Mouse (Mus musculus) left cerebral cortex, adult 2 months (tissue): ENCODE results near the gene Dcaf1. TPM values are rescaled to one million over a fixed set of nuclear protein-coding genes. Genes with fewer than 3 reads are reported as not detected.

Source experiments
- DNase-seq, 2 experiments: peaks; one replicate each; pipeline ENCODE4 v3.0.0; 2021 to 2022; ENCODE audit warnings: low spot score in 2 of 2, mixed read lengths in 1 of 2; ENCODE audit errors: extremely low spot score in 1 of 2
- H3K27ac ChIP-seq: fragments of 200-600 bp; 2 replicates; pipeline ENCODE4 v1.8.1; 2022
- H3K4me3 ChIP-seq: fragments of 200-600 bp; 2 replicates; pipeline ENCODE4 v1.8.1; 2022
- CTCF ChIP-seq: fragments of 200-600 bp; IDR thresholded peaks from 2 replicates; pipeline ENCODE4 v1.8.1; 2022; ENCODE audit warnings: antibody characterized with exemption, mild to moderate bottlenecking, moderate library complexity
- intact Hi-C: fragments of 180-260 bp; cut with DNase I; formaldehyde crosslinking; loops from one replicate; pipeline ENCODE4 v1.15.1; 2025
- total RNA-seq, 2 experiments: library from RNA; stranded (reverse); gene quantifications; 2 replicates each; pipeline ENCODE4 v1.2.3; 2021

The Dcaf1 gene
- total RNA-seq, 2 experiments from 2014 or later = 31.7 to 38.1 TPM

DNA sequence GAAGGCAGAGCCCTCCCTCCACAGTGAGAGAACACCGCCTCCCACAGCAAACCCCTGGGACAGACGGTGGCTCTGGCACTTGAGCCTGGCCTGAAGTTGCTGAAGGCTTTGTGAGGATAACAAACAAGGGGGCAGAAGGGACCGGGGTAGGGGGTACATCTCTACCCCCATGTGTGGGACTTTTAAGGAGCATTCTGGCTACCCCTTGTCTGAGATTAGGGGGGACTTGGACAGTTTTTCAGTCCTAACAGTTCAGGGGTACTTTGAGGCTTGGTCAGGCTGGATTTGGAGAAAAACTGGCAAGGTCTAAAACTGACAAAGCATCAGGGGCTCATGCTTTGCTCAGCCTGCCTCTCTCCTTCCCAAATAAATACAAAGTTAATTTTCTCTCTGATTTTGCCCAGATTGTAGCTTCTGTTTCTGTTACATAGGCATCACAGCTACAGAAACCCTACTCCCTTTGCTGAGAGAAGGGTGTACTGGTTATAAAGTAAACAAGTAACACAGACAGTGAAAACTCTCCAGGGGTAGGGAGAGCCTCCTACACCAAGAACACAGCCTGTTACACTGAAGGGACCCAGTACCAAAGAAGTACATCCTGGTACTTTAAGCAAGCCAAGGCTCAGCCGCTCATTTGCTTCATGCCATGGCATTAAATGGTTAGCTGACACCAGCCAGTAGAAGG, 59.5 kb downstream of the Dcaf1 start:
- no peak for TF ChIP-seq CTCF
- Histone ChIP-seq H3K27ac (0 out of 2 replicates have a peak overlapping the region, but pooled peaks have one; percentile 15), H3K4me3 (no peak overlapping the region)
- no peak for DNase-seq
- intact Hi-C loops = loop anchor here (10.0 kb wide), 1 partner anchor 654 kb away; the partner anchor contains the start of gene Tmem115

DNA sequence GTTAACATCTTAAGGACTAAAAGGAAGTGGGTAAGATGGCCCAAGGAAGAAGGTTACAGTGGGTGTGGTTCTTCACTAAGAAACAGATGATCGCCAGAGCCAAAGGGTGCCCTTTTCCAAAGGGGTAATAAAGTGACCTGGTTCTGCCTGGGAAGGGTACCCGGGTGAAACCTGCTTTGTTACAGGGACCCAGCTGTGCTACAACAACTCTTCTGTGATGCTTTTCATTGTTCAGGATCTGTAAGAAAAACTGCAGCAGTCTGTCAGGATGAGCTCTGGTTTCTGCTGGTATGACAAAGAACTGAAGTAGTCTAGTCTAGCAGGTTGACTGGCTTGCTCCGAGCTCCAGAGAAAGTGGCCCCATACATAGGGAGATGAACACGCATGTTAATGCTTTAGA, 60.5 kb downstream of the Dcaf1 start:
- Histone ChIP-seq H3K27ac (no peak overlapping the region), H3K4me3 (no peak overlapping the region)
- DNase-seq = no peak
- no peak for TF ChIP-seq CTCF
- intact Hi-C loops = loop anchor here (10.0 kb wide), 1 partner anchor 653 kb away; the partner anchor contains the start of gene Tmem115

DNA sequence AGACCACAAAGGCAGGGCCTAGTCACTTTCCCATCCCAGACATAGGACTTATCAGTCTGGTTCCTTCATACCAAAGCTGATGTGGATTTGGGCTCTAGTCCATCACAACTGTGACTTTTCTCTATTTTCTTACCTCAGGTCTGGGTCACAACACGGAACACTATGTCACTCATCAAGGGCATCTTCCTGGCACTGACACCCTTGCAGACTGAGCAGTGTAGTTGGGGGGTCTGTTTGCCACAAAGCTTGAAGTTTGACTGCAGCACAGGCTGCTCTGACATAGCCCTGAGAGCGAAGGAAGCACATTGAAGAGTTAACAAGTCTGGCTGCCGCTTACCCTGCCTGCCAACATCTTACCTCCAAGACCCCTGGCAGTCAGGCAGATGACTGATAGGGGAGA, 61.4 kb downstream of the Dcaf1 start:
- H3K4me3 ChIP-seq = peak overlapping the region; percentile 21; the same call in 1 of the 2 replicates
- no peak overlapping the region for H3K27ac ChIP-seq
- no peak for TF ChIP-seq CTCF
- intact Hi-C loops = loop anchor here (10.0 kb wide), 1 partner anchor 652 kb away; the partner anchor contains the start of gene Tmem115
- no peak for DNase-seq

DNA sequence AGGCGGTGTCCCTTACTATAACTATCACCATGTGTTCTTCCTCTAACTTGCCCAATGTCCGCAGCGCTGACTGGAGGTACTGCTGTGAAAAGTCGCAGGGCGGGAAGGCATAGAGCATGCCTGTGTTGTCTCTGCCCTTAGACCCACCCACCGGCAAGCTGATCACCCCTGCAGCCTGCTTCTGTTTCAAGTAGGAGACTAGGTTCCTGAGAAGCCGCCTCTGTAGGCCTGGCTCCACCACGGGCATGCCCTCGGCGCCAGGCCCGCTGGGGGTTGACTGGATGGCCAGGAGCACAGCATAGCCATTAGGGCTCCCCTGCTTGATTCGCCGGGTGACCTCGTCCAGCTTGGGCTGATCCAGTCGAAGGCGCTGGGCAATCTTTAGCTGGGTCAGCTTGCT, 62.6 kb downstream of the Dcaf1 start:
- Histone ChIP-seq H3K4me3 (peak overlapping the region; percentile 70), H3K27ac (0 out of 2 replicates have a peak overlapping the region, but pooled peaks have one; percentile 24)
- no peak for DNase-seq
- TF ChIP-seq CTCF = no peak
- intact Hi-C loops = loop anchor here (10.0 kb wide), 1 partner anchor 650 kb away; the partner anchor contains the start of gene Tmem115

DNA sequence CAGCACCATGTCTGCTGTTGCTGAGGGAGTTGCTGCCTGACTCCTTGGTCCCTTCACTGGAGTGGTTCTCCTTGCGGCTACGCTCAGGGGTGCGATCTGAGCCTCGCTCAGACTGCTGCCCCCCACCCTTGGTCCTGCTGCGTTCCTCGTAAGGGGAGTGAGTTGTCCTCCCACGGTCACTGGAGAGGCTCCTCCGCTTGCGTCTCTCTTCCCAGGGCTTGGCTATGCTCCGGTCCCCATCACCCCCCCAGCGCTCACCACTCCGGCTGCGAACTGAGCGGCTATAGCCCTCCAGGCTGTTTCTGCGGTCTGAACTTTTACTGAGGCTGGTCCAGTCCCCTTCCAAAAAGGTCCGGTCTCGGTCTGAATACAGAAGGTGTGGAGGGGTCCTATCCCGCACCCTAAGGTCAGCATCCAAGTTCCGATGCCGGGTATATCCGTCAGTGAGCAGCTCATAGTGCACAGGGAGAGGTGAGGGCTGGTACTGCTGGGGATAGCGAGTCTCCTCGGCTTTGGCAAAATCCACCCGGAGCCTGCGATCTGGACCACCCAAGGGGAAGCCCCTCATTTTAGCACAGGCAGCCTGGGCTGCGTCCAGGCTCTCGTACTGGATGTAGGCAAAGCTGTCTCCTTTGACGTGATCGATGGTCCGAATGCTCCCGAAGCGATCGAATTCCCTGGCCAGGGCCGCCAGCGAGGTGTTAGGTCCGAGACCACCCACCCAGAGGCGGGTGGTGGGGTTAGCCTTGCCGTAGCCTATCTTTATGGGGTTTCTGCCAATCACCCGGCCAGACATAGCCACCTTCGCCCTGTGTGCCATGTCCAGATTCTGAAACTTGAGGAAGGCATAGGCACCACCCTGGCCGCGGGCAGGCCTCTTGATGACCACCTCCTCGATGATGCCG, 63.6 kb downstream of the Dcaf1 start:
- no peak for DNase-seq
- TF ChIP-seq CTCF = no peak
- intact Hi-C loops = loop anchor here (5.0 to 10.0 kb wide), 2 partner anchors 407 to 650 kb away; partner anchors contain the start of gene Tmem115
- Histone ChIP-seq H3K27ac (peak overlapping the region; percentile 36; the same call in 1 of the 2 replicates), H3K4me3 (peak overlapping the region; percentile 70)

DNA sequence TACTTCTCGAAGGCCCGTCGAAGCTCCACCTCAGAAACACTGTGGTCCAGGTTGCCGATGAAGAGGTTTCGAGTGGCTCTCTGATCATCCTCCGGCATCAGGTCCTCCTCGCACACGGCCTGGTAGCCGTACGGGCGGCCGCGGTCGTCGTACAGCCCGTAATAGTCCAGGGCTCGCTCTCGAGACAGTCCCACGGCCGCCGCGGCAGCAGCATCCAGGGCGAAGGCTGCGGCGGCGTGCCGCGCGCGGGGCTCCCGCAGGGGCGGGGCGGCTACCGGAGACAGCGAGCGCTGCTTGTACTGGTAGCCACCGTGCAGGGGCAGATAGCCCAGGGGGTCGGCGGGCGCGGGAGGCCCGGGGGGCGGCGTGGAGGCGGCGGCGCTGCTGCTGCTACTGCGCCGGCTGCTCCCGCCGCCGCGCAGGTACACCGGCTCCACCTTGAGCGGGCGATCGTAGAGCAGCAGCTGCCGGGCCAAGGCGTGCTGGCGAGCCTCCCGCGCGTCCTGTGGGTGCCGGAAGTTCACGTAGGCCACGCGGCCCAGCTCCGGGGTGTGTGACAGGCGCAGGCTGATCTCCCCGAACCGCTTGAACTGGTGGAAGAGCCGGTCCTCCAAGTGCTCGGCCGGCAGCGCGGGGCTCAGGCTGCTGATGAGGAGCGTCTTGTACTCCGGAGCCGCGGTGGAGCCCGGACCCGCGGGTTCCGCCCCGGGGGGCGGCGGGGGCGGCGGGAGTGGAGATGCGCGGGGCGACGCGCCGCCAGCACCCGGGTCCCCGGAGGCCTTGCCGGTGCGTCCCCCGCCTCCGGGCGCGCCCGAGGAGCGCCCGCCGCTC, 64.4 kb downstream of the Dcaf1 start:
- no peak for TF ChIP-seq CTCF
- peak overlapping the region; percentile 82 for H3K27ac ChIP-seq
- H3K4me3 ChIP-seq = peak overlapping the region; percentile 70
- intact Hi-C loops = loop anchor here (2.0 to 10.0 kb wide), 3 partner anchors 199 to 649 kb away; partner anchors contain the start of gene Tmem115
- DNase-seq = peak; percentile 58

DNA sequence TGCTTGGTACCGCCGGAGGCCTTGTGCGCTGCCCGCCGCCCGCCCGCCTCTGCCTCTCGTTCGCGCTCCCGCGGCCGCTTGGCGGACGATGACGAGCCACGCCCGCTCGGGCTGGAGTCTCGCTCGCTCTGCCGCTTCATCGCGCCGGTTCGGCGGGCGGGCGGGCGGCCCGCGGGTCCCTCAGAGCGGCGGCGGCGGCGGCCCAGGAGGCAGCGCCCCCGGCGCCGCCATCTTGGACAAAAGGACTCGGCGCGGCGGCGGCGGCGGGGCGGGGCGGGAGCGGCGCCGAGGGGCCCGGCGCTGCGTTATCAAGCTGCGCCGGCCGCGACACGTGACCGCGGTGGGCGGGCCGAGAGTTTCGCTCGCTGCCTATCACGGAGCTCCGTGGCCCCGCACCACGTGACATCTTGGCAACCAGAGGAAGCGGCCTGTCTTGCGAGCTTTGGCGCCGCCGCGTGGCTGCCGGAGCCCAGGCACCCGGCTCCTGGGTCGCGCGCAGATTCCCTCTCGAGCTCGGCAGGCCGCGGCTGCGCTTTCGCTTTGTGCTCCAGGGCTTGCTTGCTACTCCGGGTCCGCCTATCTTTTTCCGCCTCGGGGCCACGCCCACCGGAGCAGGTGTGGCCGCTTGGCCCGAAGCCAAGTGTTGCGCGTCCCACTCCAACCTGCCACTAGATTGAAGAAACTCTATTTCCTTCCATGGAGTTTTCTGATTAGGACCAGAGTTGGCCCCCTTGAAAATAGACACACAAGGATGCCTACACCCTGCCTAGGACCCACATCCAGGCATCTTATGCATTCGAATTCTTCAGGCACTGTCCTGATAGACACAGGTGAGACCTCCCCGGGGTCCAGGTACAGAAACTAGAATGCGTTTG, 65.4 kb downstream of the Dcaf1 start, which contains the start of gene Rbm15b:
TSS of gene Rbm15b (minus strand) at position 601 of the 875 bp plus-strand sequence.
- peak; percentile 98 to 99 for DNase-seq
- peak; percentile 84 for TF ChIP-seq CTCF
- intact Hi-C loops = loop anchor here (2.0 to 10.0 kb wide), 3 partner anchors 200 to 648 kb away; partner anchors contain the start of gene Tmem115
- Histone ChIP-seq H3K4me3 (peak within 1 kb of the TSS; percentile 70), H3K27ac (peak within 1 kb of the TSS; percentile 82)

DNA sequence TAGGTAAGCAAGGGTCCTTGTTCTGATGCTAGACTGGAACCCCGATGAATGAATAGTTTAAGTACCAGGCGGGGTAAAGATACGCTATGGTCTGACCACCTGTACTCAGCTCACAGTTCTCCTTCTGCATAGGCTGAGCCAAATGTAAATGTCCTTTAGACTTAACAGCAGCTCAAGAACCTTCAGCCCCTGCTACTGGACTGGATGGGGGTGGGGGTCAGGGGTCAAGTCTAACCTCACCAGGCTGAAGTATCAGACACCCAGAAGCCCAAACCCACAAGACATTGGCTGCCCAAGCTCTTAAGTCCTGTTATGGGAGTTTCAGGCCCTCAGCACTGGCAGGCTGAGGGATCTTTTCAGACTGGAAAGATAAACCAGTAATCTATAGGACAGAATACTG, 66.7 kb downstream of the Dcaf1 start:
- H3K4me3 ChIP-seq = no peak overlapping the region
- no peak overlapping the region for H3K27ac ChIP-seq
- TF ChIP-seq CTCF = no peak
- DNase-seq = no peak
- intact Hi-C loops = loop anchor here (5.0 to 10.0 kb wide), 2 partner anchors 404 to 646 kb away; partner anchors contain the start of gene Tmem115

DNA sequence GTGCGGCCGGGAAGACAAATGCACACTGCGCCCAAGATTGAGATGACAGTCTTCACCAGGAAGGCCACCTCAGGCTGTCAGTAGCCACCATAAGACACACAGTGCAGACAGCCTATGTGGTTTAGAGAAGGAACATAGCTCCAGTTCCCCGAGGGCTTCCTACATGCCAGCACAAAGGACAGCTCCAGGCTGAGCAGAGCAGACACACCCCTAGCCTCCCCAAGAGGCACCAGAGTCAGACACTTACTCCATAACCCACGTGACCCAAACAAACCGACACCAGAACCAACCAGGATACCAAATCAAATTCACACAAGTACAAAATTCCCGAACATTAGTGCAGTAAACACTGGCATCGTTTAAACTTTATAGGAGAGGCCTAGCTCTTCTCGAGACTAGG, 67.6 kb downstream of the Dcaf1 start:
- H3K27ac ChIP-seq = no peak overlapping the region
- H3K4me3 ChIP-seq = no peak overlapping the region
- DNase-seq = no peak
- intact Hi-C loops = loop anchor here (5.0 to 10.0 kb wide), 2 partner anchors 403 to 645 kb away; partner anchors contain the start of gene Tmem115
- TF ChIP-seq CTCF = no peak
